Mouse (Mus musculus): Measurements from ENCODE around the gene Dbn1. TPM values are rescaled to one million over a fixed set of nuclear protein-coding genes. Genes with fewer than 3 reads are reported as not detected.
A peak's percentile ranks its signal among the peaks of the same experiment; 100 is the strongest.

Dbn1 gene
- total RNA-seq, 2 experiments from 2014 or later = 303 to 325 TPM

GRCm38 (mm10) chr13:55523951-55524600 lies 36.2 kb upstream of the Dbn1 start:
- no peak overlapping the region for H3K27ac ChIP-seq
- no peak for TF ChIP-seq CTCF (IDR thresholded peaks at IDR 0.05)
- H3K4me3 ChIP-seq = no peak overlapping the region
- no peak for DNase-seq (ENCODE audit: extremely low spot score in 1 of 2, low spot score in 2 of 2)
- intact Hi-C loops (cut with DNase I) = no loop called here

GRCm38 (mm10) chr13:55523278-55523677 lies 35.4 kb upstream of the Dbn1 start:
- H3K4me3 ChIP-seq = no peak overlapping the region
- intact Hi-C loops (cut with DNase I) = no loop called here
- no peak for DNase-seq (ENCODE audit: extremely low spot score in 1 of 2, low spot score in 2 of 2)
- no peak for TF ChIP-seq CTCF (IDR thresholded peaks at IDR 0.05)
- H3K27ac ChIP-seq = no peak overlapping the region

DNA sequence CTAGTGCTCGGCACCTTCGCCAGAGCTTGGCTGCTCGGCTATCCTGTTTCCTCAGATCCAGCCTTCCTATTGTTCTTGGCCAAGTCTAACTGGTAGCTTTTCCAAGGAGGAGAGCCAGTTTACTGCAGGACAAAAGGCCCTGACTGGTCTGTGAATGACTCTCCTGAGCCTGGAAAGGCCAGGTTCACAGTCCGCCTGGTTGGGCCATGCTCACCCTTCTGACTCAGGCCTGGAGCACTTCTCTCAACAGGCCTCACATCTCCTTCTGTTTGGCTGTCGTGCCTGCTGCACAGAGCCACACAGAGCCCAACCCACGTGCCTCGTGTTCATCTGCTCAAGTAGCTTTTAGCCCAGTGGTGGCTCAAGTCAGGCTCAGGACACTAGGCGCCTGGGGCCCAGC lies 34.8 kb upstream of the Dbn1 start:
- DNase-seq (ENCODE audit: extremely low spot score in 1 of 2, low spot score in 2 of 2) = no peak
- intact Hi-C loops (cut with DNase I) = no loop called here
- Histone ChIP-seq H3K4me3 (no peak overlapping the region), H3K27ac (no peak overlapping the region)
- no peak for TF ChIP-seq CTCF (IDR thresholded peaks at IDR 0.05)

DNA sequence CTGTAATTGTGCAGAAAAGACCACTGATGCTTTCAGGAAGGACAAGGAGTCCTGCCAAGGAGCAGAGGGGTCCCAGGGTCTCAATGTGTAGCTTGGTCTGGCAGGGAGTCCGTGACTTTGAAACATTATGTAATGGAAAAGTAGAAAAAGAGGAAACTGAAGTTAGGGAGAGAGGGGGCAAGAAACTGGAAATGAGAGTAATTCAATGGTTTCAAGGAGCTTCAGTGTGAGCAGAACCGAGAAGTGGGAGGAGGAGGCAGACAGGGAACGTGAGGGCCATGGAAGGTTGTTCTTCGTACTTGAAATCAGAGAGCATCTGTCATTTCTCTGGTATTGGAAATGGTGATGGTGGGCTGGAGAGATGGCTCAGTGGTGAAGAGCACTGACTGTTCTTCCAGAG lies 31.7 kb upstream of the Dbn1 start:
- intact Hi-C loops (cut with DNase I) = loop anchor here (5.0 kb wide), 1 partner anchor 192 kb away; the partner anchor contains the start of gene Mxd3
- Histone ChIP-seq H3K4me3 (no peak overlapping the region), H3K27ac (no peak overlapping the region)
- no peak for TF ChIP-seq CTCF (IDR thresholded peaks at IDR 0.05)
- no peak for DNase-seq (ENCODE audit: extremely low spot score in 1 of 2, low spot score in 2 of 2)

DNA sequence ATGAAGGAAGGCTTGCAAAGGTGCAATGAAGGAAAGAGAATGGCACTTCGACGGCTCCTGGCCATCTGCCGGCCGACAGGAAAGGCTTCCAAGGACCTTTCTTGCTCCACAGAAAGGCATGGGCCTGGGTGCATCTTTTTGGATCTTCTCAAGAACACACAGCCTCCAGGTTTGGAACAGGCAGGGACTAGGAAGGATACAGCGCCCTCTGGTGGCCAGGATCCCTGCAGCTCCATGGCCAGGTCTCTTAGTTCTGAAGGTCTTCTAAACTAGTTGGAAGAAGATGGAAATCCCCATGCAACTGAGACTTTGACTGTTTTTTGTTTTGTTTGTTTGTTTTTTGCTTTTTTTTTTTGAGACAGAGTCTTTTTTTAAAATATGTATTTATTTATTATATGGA lies 29.0 kb upstream of the Dbn1 start:
- TF ChIP-seq CTCF (IDR thresholded peaks at IDR 0.05) = peak; percentile 97
- intact Hi-C loops (cut with DNase I) = loop anchor here (1.0 to 5.0 kb wide), 3 partner anchors 98 to 190 kb away; partner anchors contain the start of gene Mxd3
- Histone ChIP-seq H3K4me3 (no peak overlapping the region), H3K27ac (no peak overlapping the region)
- DNase-seq (ENCODE audit: extremely low spot score in 1 of 2, low spot score in 2 of 2) = peak; percentile 84 to 94

DNA sequence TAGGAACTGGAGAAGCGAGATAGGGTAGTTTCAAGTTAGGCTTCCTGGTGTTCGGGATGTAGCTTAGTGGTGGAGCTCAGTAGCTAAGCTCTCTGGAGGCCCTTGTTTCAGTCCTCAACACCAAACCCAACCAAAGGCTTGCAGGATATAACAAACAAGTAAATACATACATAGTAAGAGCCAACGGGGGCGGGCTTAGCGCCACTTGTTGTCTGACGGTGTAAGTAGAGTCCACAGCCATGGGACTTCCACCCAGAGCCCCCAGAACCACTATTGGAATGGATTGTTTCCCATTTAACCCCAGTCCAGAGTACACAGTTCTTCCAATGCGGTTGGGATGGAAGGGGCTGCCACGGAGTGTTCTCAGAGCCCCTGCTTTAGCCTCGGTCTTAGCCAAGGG lies 25.9 kb upstream of the Dbn1 start:
- TF ChIP-seq CTCF (IDR thresholded peaks at IDR 0.05) = no peak
- H3K27ac ChIP-seq = peak overlapping the region; percentile 91
- intact Hi-C loops (cut with DNase I) = loop anchor here (1.0 to 2.0 kb wide), 3 partner anchors 25 to 109 kb away; partner anchors contain the start of gene Dbn1
- peak overlapping the region; percentile 70 for H3K4me3 ChIP-seq
- no peak for DNase-seq (ENCODE audit: extremely low spot score in 1 of 2, low spot score in 2 of 2)

GRCm38 (mm10) chr13:55513111-55513748 lies 25.3 kb upstream of the Dbn1 start, which contains the start of gene Pdlim7:
Gene Pdlim7, minus strand, starts transcription at chr13:55513676.
- Histone ChIP-seq H3K4me3 (peak within 1 kb of the TSS; percentile 70), H3K27ac (peak within 1 kb of the TSS; percentile 91)
- peak; percentile 85 to 90 for DNase-seq (ENCODE audit: extremely low spot score in 1 of 2, low spot score in 2 of 2)
- TF ChIP-seq CTCF (IDR thresholded peaks at IDR 0.05) = peak; percentile 94
- intact Hi-C loops (cut with DNase I) = loop anchor here (1.0 to 2.0 kb wide), 3 partner anchors 24 to 108 kb away; partner anchors contain the start of gene Dbn1

GRCm38 (mm10) chr13:55512379-55513031 lies 24.6 kb upstream of the Dbn1 start:
- Histone ChIP-seq H3K27ac (peak overlapping the region; percentile 91), H3K4me3 (peak overlapping the region; percentile 70)
- no peak for TF ChIP-seq CTCF (IDR thresholded peaks at IDR 0.05)
- DNase-seq (ENCODE audit: extremely low spot score in 1 of 2, low spot score in 2 of 2) = no peak
- intact Hi-C loops (cut with DNase I) = loop anchor here (1.0 to 2.0 kb wide), 3 partner anchors 24 to 107 kb away; partner anchors contain the start of gene Dbn1

DNA sequence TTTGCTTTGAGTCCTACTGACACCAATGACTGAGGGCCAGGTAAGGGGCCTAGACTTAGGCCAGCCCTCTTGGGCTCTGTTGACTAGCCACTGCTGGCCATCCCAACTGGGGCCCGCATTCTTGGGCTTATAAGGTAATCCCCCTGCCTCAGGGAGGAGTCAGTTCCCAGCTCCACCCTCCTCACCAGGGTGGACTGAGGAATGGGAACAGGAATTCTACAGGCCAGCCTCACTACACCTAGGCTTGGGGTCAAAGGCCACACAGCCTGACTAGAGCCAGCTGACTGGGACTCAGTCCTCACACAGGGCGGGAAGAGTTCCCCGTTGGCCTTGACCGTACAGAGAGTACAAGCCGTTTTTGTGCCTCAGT lies 23.6 kb upstream of the Dbn1 start:
- peak overlapping the region; percentile 69 for H3K27ac ChIP-seq
- intact Hi-C loops (cut with DNase I) = no loop called here
- no peak for DNase-seq (ENCODE audit: extremely low spot score in 1 of 2, low spot score in 2 of 2)
- TF ChIP-seq CTCF (IDR thresholded peaks at IDR 0.05) = no peak
- H3K4me3 ChIP-seq = peak overlapping the region; percentile 70

DNA sequence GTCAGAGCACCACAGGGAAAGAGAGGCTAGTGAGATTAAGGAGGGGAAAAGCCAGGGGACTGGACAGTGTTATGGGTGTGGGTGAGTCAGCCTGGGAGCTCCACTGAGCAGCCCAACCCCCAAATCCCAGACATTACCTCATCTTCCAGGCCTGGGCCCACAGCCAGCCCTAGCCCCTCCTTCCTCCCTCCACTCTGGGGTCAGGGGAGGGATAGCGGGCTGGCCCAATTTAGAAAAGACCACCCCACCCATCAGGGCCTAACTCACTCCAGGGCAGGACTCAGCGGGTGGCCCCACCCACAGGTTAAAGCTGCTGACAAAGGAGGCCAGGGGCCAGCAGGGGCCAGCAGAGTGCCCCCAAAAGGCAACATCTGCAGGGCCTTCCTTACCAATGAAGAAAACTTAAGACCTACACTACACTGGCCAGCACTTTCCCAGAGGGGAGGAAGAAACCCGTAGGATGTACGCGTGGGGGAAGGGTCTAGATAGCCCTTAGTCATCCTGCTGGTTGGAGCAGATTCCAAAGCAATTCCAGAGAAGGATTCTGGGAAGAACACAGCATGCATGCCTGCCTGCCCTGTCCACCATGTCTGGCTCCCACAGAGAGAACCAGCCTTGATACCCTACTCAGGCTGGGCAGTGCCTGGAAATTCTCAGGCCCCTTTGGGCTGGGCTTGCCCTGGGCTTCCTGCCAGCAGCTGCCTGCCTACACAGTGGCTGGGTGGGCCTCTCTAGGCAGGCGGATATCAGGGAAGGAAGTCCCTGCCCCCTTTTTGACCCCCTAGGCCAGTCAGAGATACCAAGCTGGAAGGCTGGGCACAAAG lies 23.0 kb upstream of the Dbn1 start:
- no peak; the same call in 1 of the 2 replicates for TF ChIP-seq CTCF (IDR thresholded peaks at IDR 0.05)
- intact Hi-C loops (cut with DNase I) = no loop called here
- DNase-seq (ENCODE audit: extremely low spot score in 1 of 2, low spot score in 2 of 2) = no peak
- no peak overlapping the region; the same call in 1 of the 2 replicates for H3K4me3 ChIP-seq
- H3K27ac ChIP-seq = peak overlapping the region; percentile 69

DNA sequence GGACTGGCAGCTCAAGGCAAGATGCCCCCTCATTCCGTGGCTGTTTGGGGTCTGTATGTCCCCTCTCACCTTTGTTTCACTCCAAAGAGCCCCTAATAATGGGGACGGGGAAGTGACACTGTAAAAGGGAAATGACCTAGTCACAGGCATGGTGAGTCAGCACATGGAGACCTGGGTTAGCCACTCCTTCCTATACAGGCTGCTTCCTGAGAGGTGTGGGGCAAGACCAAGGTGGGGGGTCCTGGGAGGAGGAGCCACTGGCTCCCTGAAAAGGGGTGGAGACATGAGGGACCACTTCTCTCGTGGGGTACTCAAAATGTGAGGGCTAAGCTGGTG lies 22.4 kb upstream of the Dbn1 start:
- TF ChIP-seq CTCF (IDR thresholded peaks at IDR 0.05) = no peak
- no peak for DNase-seq (ENCODE audit: extremely low spot score in 1 of 2, low spot score in 2 of 2)
- H3K4me3 ChIP-seq = no peak overlapping the region
- H3K27ac ChIP-seq = no peak overlapping the region
- intact Hi-C loops (cut with DNase I) = no loop called here

Data from left cerebral cortex, adult 2 months (tissue).